9 mouse cellular contexts compared by ENCODE assay signal in the genomic region with DNA sequence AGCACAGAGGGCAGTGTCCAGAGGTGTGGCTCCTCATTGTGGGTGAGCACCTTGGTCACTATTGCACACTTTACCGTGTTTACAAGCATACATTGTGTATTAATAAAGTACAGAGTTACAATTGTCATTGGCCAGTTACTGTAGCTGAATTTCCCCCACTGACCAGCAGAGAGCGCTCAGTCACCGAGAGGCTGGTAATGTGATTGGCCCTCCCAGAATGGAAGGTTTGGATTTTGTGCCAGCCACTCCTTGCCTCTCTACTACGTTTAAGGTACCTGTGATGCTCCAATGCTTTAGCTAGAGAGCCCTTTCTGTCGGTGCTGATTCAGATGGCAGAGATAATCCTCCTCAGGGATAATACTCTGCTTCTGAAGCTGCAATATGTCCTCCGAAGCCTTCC. TPM values are rescaled to one million over a fixed set of nuclear protein-coding genes. Genes with fewer than 3 reads are reported as not detected.
DNase-seq lines count a peak whose midpoint lies in the region; ATAC-seq and TF ChIP-seq lines count a peak whose summit lies in the region.
"Had no signal": no experiment of that assay in that cellular context is flagged by ENCODE, and none has a peak within 500 bp of the region (broad histone marks: within the 10 kb centered on the region; RNA-seq: fewer than 3 reads in every experiment).

No protein-coding gene starts in this region.

- peak; percentile 98 for TF ChIP-seq CTCF in hindbrain, postnatal 0 days (IDR thresholded peaks at IDR 0.05; ENCODE audit: low read depth)

- H3K36me3 ChIP-seq in intestine, embryonic 14.5 days (ENCODE audit: control insufficient read depth, insufficient read depth, low read length) = no peaks in the 10 kb centered on the region
- no peaks in the 10 kb centered on the region for H3K36me3 ChIP-seq in intestine, embryonic 16.5 days (ENCODE audit: control insufficient read depth, insufficient read depth, low read length)
- no peaks in the 10 kb centered on the region for H3K36me3 ChIP-seq in embryonic facial prominence, embryonic 14.5 days (ENCODE audit: control insufficient read depth, insufficient read depth, low read length)
- no peaks in the 10 kb centered on the region for H3K36me3 ChIP-seq in hindbrain, postnatal 0 days (ENCODE audit: insufficient read depth, low read length)
- H3K36me3 ChIP-seq in neural tube, embryonic 14.5 days (ENCODE audit: control insufficient read depth, insufficient read depth, low read length) = no peaks in the 10 kb centered on the region

- H3K27me3 ChIP-seq in intestine, embryonic 14.5 days (replicated peaks; ENCODE audit: control insufficient read depth, insufficient read depth, low read length) = no peaks in the 10 kb centered on the region
- no peaks in the 10 kb centered on the region for H3K27me3 ChIP-seq in intestine, embryonic 16.5 days (replicated peaks; ENCODE audit: control insufficient read depth, insufficient read depth, low read length)
- H3K27me3 ChIP-seq in embryonic facial prominence, embryonic 14.5 days (replicated peaks; ENCODE audit: control insufficient read depth, insufficient read depth, low read length) = no peaks in the 10 kb centered on the region
- no peaks in the 10 kb centered on the region; the same call in 1 of the 2 replicates for H3K27me3 ChIP-seq in hindbrain, postnatal 0 days (ENCODE audit: insufficient read depth, low read length)
- H3K27me3 ChIP-seq in neural tube, embryonic 14.5 days (ENCODE audit: control insufficient read depth, insufficient read depth, low read length) = no peaks in the 10 kb centered on the region

- H3K9ac ChIP-seq in intestine, embryonic 14.5 days (ENCODE audit: low read length) = no peak overlapping the region
- no peak overlapping the region for H3K9ac ChIP-seq in intestine, embryonic 16.5 days (ENCODE audit: low read depth, low read length)
- H3K9ac ChIP-seq in embryonic facial prominence, embryonic 14.5 days (ENCODE audit: low read depth, low read length) = no peak overlapping the region
- no peak overlapping the region for H3K9ac ChIP-seq in hindbrain, postnatal 0 days (replicated peaks; ENCODE audit: low read length)
- H3K9ac ChIP-seq in neural tube, embryonic 14.5 days (replicated peaks; ENCODE audit: low read depth, low read length) = no peak overlapping the region

- peaks cover 15% of the 10 kb centered on the region for H3K4me1 ChIP-seq in intestine, embryonic 14.5 days (replicated peaks; ENCODE audit: control insufficient read depth, insufficient read depth, low read length)
- peaks cover 4% of the 10 kb centered on the region; the same call in 1 of the 2 replicates for H3K4me1 ChIP-seq in intestine, embryonic 16.5 days (ENCODE audit: control insufficient read depth, insufficient read depth, low read length)
- peaks cover 10% of the 10 kb centered on the region for H3K4me1 ChIP-seq in embryonic facial prominence, embryonic 14.5 days (ENCODE audit: control insufficient read depth, insufficient read depth, low read length)
- no peaks in the 10 kb centered on the region for H3K4me1 ChIP-seq in hindbrain, postnatal 0 days (ENCODE audit: insufficient read depth, low read length)
- 0 out of 2 replicates have a peak, but pooled peaks cover 10% of the 10 kb centered on the region for H3K4me1 ChIP-seq in neural tube, embryonic 14.5 days (ENCODE audit: control insufficient read depth, insufficient read depth, low read length)

- H3K27ac ChIP-seq in intestine, embryonic 14.5 days (ENCODE audit: low read depth) = no peak overlapping the region
- H3K27ac ChIP-seq in intestine, embryonic 16.5 days (ENCODE audit: low read length) = no peak overlapping the region
- no peak overlapping the region for H3K27ac ChIP-seq in embryonic facial prominence, embryonic 14.5 days (replicated peaks; ENCODE audit: low read depth, low read length)
- no peak overlapping the region for H3K27ac ChIP-seq in hindbrain, postnatal 0 days
- H3K27ac ChIP-seq in neural tube, embryonic 14.5 days (ENCODE audit: low read depth, low read length) = no peak overlapping the region

- no peak overlapping the region for H3K4me2 ChIP-seq in intestine, embryonic 14.5 days (ENCODE audit: low read length)
- no peak overlapping the region for H3K4me2 ChIP-seq in intestine, embryonic 16.5 days (ENCODE audit: low read depth, low read length)
- H3K4me2 ChIP-seq in embryonic facial prominence, embryonic 14.5 days (ENCODE audit: low read depth, low read length) = no peak overlapping the region
- no peak overlapping the region for H3K4me2 ChIP-seq in hindbrain, postnatal 0 days (ENCODE audit: low read depth, low read length)
- H3K4me2 ChIP-seq in neural tube, embryonic 14.5 days (ENCODE audit: low read depth, low read length) = no peak overlapping the region

- no peak overlapping the region for H3K4me3 ChIP-seq in intestine, embryonic 14.5 days (ENCODE audit: low read depth, low read length)
- no peak overlapping the region for H3K4me3 ChIP-seq in intestine, embryonic 16.5 days (ENCODE audit: low read length)
- no peak overlapping the region for H3K4me3 ChIP-seq in embryonic facial prominence, embryonic 14.5 days (ENCODE audit: low read depth, low read length)
- H3K4me3 ChIP-seq in hindbrain, postnatal 0 days (ENCODE audit: low read length) = no peak overlapping the region
- no peak overlapping the region for H3K4me3 ChIP-seq in neural tube, embryonic 14.5 days (ENCODE audit: low read depth, low read length)
- H3K4me3 ChIP-seq: myocyte had no signal

- H3K9me3 ChIP-seq in intestine, embryonic 14.5 days (ENCODE audit: control insufficient read depth, low read length) = no peaks in the 10 kb centered on the region
- no peaks in the 10 kb centered on the region for H3K9me3 ChIP-seq in intestine, embryonic 16.5 days (ENCODE audit: control insufficient read depth, low read length)
- no peaks in the 10 kb centered on the region for H3K9me3 ChIP-seq in embryonic facial prominence, embryonic 14.5 days (ENCODE audit: control insufficient read depth, low read length)
- no peaks in the 10 kb centered on the region for H3K9me3 ChIP-seq in hindbrain, postnatal 0 days (ENCODE audit: low read length)
- no peaks in the 10 kb centered on the region for H3K9me3 ChIP-seq in neural tube, embryonic 14.5 days (ENCODE audit: control insufficient read depth, low read length)

- intact Hi-C loops in left cerebral cortex, postnatal 36 days (cut with DNase I) = loop anchor here (10.0 kb wide), 1 partner anchor 191 kb away; no protein-coding TSS in a partner anchor

- WGBS in intestine, embryonic 14.5 days = 17% methylated on average over 6 of the region's 6 CpGs
- WGBS in intestine, embryonic 16.5 days = 17% methylated on average over 6 of the region's 6 CpGs
- WGBS in embryonic facial prominence, embryonic 14.5 days = 18% methylated on average over 6 of the region's 6 CpGs
- WGBS in hindbrain, postnatal 0 days = 22% methylated on average over 6 of the region's 6 CpGs
- 16% methylated on average over 6 of the region's 6 CpGs for WGBS in neural tube, embryonic 14.5 days

- no peak for ATAC-seq in intestine, embryonic 14.5 days (replicated peaks; ENCODE audit: low FRiP score, low TSS enrichment, low read depth)
- no peak for ATAC-seq in intestine, embryonic 16.5 days
- no peak for ATAC-seq in embryonic facial prominence, embryonic 14.5 days (ENCODE audit: low read depth)
- no peak for ATAC-seq in hindbrain, postnatal 0 days
- ATAC-seq in neural tube, embryonic 14.5 days (ENCODE audit: low read depth) = 0 out of 2 replicates have a peak, but pooled peaks have one; percentile 24

- peak; percentile 89 for DNase-seq in intestine, embryonic 14.5 days (ENCODE audit: low spot score)
- DNase-seq in adrenal gland, postnatal 4 days (ENCODE audit: low spot score in 2 of 2) = peak; percentile 28 to 48
- peak; percentile 74 for DNase-seq in embryonic facial prominence, embryonic 14.5 days (ENCODE audit: low spot score)
- peak; percentile 86 for DNase-seq in hindbrain, postnatal 0 days (ENCODE audit: low spot score)
- DNase-seq in left cerebral cortex, postnatal 36 days (ENCODE audit: low spot score in 2 of 2) = peak; percentile 49 to 62
- DNase-seq in thymus, postnatal 0 days (ENCODE audit: low spot score) = peak; percentile 60

RNA-seq across cellular contexts. Expression of a gene that starts 38.2 kb away (rescaled TPM):
- 51.3 and 54.5 TPM in 2 replicates for polyA plus RNA-seq in intestine, embryonic 14.5 days (2014; fragmentation: Nextera tagmentation; extraction: Ambion mirVana)
- polyA plus RNA-seq in intestine, embryonic 16.5 days (2015; fragmentation: Nextera tagmentation; extraction: Ambion mirVana) = 63.5 and 64.2 TPM in 2 replicates
- total RNA-seq in adrenal gland, postnatal 4 days (2021) = 10 to 100 TPM; 32.1 to 33.7 TPM
- polyA plus RNA-seq in embryonic facial prominence, embryonic 14.5 days (2014; fragmentation: Nextera tagmentation; extraction: Ambion mirVana) = 57.5 and 58.9 TPM in 2 replicates
- 9.2 and 10.8 TPM in 2 replicates for total RNA-seq in hindbrain, postnatal 0 days (2014; rRNA removed)
- polyA plus RNA-seq in hindbrain, postnatal 0 days (2015; fragmentation: Nextera tagmentation; extraction: Ambion mirVana) = 62.5 and 65.8 TPM in 2 replicates
- 10 to 100 TPM; 36.7 to 42.5 TPM for total RNA-seq in left cerebral cortex, postnatal 36 days (2021)
- 68.5 and 71.3 TPM in 2 replicates for polyA plus RNA-seq in neural tube, embryonic 14.5 days (2014; fragmentation: Nextera tagmentation; extraction: Ambion mirVana)
- polyA plus RNA-seq in thymus, postnatal 0 days (2015; fragmentation: Nextera tagmentation; extraction: Ambion mirVana) = 79.6 and 83.2 TPM in 2 replicates

RNA-seq across cellular contexts. Expression of a gene that starts 38.7 kb away (rescaled TPM):
- 0.86 and 1.0 TPM in 2 replicates for polyA plus RNA-seq in intestine, embryonic 14.5 days (2014; fragmentation: Nextera tagmentation; extraction: Ambion mirVana)
- polyA plus RNA-seq in intestine, embryonic 16.5 days (2015; fragmentation: Nextera tagmentation; extraction: Ambion mirVana) = 0.57 and 0.89 TPM in 2 replicates
- total RNA-seq in adrenal gland, postnatal 4 days (2021) = under 1 TPM; 0.54 to 0.59 TPM
- 2.9 and 7.2 TPM in 2 replicates for polyA plus RNA-seq in embryonic facial prominence, embryonic 14.5 days (2014; fragmentation: Nextera tagmentation; extraction: Ambion mirVana)
- 1.6 and 3.3 TPM in 2 replicates for total RNA-seq in hindbrain, postnatal 0 days (2014; rRNA removed)
- 4.6 and 5.5 TPM in 2 replicates for polyA plus RNA-seq in hindbrain, postnatal 0 days (2015; fragmentation: Nextera tagmentation; extraction: Ambion mirVana)
- 10 to 100 TPM in 1 of 2 experiments, 1 to 10 TPM in 1; 6.5 to 12.8 TPM for total RNA-seq in left cerebral cortex, postnatal 36 days (2021)
- 2.6 and 3.3 TPM in 2 replicates for polyA plus RNA-seq in neural tube, embryonic 14.5 days (2014; fragmentation: Nextera tagmentation; extraction: Ambion mirVana)
- polyA plus RNA-seq in thymus, postnatal 0 days (2015; fragmentation: Nextera tagmentation; extraction: Ambion mirVana) = 0.62 and 0.69 TPM in 2 replicates

Comparison
In these comparisons a context has a peak if more than half of its experiments do, and no peak if none do; other contexts are left out.
1. DNase-seq: peak in every context shown above with its lines; median percentile 89 in intestine, embryonic 14.5 days; 86 in hindbrain, postnatal 0 days; 74 in embryonic facial prominence, embryonic 14.5 days; 60 in thymus, postnatal 0 days; 56 in left cerebral cortex, postnatal 36 days; 38 in adrenal gland, postnatal 4 days.